Mouse (Mus musculus) adrenal gland, adult 8-10 months (tissue): ENCODE measurements around the gene Olfm3. TPM values are rescaled to one million over a fixed set of nuclear protein-coding genes. Genes with fewer than 3 reads are reported as not detected.

Source experiments
- DNase-seq: peaks from one replicate; pipeline ENCODE4 v3.0.0; 2022
- total RNA-seq, 4 experiments: library from RNA; stranded (reverse); gene quantifications; 2 replicates each; pipeline ENCODE4 v1.2.4; 2022

Gene Olfm3
- total RNA-seq, result 10 to 100 TPM in 1 of 4 experiments, 1 to 10 TPM in 3; 4.6 to 15.7 (median 7.1) TPM

DNA sequence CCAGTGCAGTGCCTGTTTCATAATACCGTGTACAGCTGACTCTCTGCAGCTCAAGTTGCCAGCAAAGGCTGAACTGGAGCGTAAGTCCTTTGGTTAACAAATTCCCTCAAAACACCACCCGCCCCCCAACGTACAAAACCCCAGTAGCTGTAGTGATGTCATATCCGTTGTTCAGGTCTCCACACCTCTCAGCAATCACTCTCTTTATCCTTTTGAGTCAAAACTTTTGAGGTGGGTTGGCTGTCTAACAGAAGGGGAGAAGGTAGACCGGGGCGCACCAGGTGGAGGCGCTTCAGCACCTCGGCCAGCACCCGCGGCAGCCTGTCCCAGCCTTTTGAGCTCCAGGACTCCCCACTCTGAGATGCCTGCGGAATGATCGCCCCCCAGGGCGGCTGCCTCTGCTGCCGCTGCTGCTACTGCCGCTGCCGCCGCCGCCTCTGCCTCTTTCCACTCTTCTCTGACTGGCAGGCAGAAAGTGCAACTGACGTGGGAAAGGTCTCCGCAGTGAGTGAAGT is at the start of gene Olfm3:
Olfm3 (plus strand) TSS at position 155 of the 515 bp plus-strand sequence.
- no peak for DNase-seq

DNA sequence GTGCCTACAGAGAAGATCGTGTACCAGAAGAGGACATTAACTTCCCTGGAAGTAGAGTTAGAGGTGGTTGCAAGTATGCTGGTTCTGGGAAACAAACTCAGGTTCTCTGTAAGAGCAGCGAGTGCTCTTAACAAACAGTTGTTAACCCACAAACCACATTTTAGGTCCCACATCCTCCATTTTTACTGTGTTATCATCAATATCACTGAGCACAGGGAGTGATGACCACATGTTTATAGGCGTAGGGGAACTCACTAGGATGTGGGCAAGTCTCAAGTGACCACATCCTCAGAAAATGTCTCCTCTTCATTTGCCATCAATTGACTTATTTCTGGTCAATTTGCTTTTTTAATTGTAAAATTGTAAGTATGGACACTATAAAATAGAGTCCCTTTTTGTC is 14.1 kb upstream of the Olfm3 start:
- no peak for DNase-seq

DNA sequence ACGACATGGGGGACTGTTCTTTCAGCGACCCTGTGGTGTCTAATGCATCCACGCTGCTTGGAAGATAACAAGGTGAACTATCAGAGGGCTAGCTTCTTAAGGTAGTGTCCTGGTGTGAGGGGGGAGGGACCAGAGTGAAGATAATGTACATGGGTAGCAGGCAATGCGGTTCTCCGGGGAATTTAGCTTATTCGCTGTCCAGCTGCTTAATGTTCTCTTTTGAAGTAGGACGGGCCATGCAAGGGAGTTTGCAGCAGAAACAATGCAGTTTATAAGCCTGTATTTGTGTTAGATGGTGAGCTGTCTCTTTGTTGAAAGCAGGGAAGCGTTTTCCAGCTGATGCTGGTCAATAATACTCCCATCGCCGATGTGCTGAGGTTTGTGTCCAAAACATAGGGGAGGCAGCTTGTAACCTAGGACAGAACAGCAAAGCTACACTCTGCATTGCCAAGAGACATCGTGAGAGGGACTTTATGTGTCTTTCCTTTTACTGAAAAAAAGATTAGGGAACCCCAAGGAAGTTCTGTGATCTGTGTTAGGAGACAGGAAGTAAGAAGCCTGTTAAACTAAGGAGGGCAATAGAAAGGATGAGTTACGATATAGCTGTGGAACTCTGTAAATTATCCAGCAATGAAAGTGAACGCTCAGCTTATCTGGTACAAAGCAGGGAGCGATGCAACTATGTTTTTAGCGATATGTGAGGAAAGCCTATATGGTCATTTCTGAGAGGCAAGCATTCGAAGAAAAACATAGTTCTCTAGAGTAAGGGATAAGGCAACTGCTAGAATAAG is 950 bp downstream of the Olfm3 start:
- no peak for DNase-seq

DNA sequence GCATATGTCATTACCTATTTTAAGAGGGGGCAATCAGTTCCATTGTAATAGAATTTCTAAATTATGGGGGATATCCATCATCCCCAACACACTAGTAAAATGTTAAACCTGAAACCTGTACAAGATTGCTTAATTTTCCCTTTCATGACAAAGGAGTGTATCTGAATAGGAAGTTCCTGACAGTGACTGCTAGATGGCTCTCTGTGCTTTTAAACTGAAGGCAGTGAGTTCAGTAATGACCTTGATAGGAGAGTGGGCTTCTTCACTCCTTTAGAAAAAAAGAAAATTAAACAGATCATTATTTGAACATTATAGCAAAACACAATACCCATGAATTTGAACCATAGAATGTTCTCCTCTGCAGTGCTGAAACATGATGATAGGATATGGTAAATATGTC is 3.7 kb downstream of the Olfm3 start:
- DNase-seq, result no peak

DNA sequence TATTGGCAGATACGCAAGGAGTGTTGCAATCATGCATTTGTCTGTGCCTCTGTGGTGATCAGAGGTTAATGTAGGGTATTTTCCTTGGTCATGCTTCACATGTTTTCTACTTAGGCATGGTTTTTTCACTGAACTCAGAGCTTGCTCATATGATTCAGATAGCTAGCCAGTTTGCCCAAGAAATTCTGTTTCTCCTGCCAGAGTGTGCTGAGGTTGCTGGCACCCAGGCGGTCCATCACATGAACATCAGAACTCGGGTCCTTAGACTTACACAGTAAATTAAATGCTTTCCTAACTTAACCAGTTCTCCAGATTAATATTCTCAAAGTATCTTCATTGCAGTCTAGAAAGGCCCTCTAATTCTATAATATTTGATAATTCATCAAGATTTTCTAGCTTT is 5.0 kb downstream of the Olfm3 start:
- no peak for DNase-seq

DNA sequence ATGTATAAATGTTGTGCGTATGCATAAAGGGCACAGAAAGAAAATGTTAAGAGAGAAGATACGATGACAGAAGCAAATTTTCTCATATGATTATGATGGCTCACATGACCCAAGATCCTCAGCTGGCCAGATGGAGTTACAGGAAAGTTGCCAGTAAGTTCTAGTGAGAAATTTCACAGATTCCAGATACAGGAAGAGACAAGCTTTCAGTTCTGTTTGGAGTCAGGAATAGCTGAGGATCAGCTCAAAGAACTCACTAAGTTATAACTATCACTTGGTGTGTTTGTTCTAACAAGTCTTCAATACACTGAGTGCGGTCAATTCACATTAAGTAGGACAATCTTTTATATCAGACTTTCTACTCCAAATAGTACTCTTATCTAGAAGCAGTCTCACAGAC is 16.2 kb downstream of the Olfm3 start:
- DNase-seq, result no peak

DNA sequence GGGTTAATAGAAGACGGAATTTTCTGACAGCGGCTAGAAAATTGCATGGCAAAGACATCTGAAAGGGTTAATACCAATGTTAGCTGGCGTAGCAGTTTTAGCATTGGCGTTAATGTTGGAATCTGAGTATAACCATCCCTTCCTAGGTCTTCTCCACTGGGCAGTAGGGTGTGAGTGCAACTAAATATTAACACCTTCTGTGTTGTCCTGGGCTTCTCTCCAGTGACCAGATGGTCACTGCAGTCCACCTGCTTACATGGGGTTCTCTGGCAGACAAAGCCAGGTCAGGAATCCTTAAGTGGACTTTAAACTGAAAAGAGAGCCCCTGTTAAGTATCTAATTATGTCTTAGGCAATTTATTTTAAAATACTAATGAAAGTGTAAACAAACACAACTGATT is 25.7 kb downstream of the Olfm3 start:
- no peak for DNase-seq

DNA sequence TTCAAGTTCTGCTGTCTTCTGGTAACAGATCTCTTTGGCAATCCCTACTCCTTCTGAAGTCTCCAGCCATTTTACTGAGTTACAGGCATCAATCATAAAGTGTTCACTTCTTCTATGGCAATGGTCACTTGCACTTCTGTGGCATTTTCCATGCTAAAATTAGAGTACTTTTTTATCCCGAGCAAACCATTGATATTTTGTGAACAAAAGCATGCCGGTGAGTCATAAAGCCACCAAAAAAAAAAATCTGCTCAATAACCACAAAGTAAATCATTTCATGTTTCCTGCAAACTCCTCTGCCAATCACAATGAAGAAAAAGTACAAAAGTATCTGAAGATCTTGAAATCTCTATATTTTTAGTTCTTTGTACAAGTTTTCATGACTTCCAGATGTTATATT is 26.5 kb downstream of the Olfm3 start:
- DNase-seq, result no peak

DNA sequence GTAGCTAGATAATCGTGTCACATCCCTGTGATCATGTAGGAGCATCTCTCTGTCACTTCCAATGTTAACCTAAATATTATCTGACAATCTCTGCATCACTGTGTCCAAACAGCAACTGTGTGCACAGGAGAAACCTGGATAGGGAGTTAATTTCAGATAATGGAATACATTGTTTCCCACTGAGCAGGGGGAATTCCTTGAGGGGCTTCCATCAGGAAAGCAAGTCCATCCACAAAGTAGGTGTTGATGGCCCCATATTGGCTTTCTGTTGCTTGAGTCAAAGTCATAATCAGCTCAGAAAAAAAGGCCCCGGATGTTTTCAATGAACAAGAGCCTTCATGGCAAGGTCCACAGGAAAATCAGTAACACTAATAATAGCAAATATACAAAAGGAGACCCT is 26.9 kb downstream of the Olfm3 start:
- no peak for DNase-seq

DNA sequence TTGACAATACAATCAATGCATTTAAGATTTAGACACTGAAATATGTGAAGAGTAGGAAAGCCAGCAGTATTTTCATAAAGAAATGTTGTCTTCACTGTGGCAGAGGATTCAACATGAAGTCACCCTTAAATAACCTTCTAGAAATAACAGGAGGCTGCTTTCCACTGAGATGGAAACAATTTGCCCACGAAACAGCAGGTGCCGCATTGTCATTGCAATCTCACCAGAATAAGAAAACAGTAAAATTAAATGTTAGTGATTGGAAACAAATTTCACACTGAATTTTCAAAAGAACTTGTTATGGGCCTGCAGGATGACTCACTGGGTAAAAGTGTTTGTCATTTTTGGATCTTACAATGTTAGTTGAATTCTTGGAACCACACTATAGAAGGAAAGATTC is 29.0 kb downstream of the Olfm3 start:
- DNase-seq, result no peak

DNA sequence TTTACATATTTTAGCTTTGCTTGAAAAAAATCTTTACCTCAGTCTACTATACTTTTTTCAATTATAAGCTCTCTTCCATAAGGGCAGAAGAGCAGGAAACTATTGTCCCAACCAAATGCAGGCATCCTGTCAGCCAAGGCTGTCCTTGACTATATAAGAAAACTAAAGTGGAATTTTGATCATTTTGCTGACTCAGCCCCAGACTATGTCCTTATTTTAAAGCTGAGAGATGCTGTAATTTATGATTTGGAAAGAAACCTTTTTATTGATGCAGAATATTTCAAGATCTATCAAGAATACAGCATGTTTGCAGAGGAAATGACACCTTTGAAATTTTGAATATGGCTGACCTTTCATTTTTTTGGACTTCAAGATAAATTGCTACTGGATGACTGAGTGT is 51.0 kb downstream of the Olfm3 start:
- DNase-seq, result no peak

DNA sequence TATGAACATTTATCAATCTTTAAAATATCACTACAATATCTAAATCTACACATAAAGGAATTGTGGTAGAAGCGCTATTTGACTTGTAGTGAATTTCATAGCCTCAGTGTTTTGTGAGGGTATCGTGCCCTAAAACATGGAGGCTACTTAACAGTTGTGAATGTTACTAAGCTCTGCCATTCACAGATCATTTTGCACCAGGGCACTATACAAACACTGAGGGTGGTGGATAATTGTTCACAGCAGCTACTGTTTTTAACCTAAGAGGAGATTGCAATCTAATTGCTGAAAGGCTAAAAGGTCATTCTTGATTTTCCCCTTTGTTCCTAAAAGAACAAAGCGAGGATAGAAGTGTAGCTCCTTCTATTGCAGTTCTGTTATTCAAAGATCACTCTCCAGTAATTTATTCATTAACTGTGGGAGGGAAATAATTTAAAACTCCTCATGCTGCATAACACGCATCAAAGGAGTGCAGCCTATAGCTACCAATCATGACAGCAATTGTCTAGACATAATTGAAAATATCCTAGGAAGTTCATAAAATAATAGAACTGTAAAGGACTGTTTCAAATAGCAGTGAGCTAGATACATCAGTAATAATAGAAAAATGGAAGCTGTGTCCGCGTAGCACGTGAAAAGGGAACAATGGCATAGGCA is 55.6 kb downstream of the Olfm3 start:
- DNase-seq, result no peak

DNA sequence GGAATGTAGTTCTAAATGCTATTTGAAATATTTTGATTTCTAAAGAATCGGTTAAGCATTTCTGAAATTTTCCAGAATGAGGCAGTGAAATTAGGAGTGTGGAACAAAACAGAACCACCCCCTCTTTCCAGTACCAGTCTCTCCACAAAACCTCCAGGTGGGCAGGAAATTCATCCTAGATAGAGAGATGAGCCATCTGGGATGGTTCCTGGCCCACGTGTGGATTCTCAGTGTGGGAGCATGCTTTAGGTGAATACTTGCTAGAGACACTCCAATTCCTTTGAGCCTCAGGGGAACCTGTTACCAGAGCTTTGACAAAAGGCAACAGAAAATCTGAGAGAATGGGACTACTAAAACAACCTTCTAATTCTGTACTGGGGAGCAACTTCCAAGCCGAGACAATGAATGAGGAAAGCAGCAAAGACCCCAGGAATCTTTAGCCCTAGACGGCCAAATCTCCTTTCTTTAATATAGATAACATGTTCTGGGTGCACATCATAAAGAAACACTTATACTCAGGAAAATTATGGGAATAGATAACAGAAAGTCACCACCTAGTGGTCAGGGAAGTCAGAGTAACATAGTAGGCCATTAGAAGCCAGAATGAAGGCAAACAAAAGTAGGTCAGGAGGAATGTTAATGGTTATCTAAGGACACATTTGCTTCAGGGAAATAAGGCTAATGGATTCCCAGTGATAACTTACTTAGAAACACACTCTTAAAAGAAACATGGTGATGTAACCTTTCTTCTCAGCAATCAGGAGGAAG is 58.6 kb downstream of the Olfm3 start:
- DNase-seq, result no peak

DNA sequence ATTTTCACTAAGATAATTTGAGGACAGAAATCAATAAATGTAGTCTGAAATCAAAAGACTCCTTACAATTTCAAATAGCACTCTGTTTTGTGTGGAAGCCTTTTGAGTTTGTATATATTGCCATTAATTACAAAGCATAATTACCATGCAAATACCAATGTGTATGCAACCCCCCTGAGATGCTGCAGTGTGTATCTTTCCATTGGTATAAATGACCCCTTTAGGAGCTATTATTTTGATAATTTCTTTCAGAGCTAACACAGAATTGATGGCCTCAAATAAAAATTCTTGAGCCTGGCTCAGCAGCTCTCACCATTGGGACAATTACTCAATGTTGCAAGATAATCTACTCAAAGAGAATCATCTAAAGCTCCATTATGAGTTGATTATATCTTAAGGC is 67.3 kb downstream of the Olfm3 start:
- DNase-seq, result no peak

DNA sequence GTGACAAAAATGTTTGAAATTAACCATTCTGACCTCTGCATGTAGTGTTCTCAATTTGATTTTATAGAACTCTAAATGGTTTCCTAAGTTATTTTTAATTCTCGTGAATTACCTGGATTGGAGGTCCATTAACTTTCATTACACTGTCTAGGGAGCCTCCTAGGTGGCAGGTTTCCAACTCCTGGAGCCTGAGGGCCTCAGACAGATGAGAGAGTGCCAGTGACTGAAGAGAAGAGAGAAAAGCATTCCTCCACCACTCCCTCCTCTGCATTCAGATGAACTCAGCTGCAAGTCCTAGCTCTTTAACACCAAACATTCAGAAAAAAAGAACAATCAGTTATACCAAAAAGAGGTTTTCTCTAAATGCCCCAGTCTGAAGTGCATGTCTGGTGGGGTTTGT is 68.6 kb downstream of the Olfm3 start:
- DNase-seq, result no peak

DNA sequence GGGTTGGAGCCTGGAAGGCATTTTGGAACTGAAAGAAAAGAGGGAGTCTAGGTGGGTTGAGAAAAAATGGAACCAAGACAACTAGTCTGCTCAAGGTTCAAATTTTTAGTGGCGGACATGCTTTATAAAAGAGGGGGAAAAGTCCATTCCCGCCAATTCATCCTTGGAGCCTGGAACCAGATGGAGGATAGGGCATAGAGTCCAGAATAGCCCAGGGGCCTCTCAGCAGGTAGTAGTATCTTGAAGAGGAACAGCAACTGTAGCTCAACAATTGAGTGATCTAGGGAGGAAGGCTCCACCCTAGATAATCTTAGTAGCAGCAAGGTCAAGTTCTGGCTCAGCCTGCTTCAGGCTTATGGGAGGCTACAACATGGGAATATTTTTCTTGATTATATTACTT is 87.0 kb downstream of the Olfm3 start:
- no peak for DNase-seq

DNA sequence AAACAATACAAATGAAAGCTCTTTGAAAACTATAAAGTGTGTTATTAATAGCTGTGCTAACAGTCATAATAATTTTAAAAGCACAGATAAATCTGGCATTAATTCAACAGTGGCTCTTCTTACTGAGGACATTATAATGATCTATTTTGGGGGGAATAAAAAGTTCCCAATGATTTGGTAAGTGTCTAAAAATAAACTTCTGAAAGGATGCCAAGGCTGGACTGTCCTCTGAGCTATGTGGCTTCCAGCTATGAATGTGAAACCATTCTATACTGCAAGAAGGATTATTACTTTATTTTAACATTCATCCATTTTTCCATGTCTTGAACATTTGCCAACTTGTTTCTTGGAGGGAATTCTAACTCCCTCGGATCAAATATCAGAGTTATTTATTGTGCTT is 92.1 kb downstream of the Olfm3 start:
- no peak for DNase-seq

DNA sequence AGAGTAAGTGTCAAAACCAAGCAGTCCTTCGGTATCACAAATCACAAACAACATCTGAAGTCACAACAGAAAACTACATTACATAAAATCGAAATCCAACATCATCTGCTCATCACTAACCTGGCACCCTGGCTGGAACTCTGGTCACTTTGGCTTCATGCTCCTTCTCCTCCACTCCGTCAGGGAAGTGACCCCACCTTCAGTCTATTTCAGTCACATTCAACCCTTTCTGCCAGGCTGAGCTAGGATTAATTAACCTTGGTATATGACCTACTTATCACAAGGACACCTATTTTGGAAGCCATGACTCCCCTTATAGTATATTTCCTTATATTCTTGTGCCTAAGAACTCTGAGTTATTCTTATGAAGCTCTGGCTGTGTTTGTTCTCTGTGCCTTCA is 123.7 kb downstream of the Olfm3 start:
- no peak for DNase-seq

DNA sequence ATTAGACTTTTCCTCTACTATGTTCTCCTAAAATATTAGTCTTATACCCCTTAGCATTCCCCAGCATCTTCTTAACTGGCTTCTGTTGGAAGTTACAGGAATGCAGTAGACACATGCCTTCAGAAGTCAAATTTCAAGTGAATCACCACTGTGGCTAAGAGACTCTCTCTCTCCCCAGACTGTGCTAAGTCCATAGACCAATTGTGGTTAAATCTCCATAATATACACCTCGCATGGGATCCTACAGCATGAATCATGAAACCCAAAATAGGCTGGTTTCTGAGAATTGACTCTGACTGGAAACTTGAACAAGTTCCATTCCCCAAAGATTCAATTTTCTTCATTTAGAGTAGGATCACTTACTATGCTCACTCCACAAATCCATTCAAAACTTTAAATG is 124.2 kb downstream of the Olfm3 start:
- no peak for DNase-seq

DNA sequence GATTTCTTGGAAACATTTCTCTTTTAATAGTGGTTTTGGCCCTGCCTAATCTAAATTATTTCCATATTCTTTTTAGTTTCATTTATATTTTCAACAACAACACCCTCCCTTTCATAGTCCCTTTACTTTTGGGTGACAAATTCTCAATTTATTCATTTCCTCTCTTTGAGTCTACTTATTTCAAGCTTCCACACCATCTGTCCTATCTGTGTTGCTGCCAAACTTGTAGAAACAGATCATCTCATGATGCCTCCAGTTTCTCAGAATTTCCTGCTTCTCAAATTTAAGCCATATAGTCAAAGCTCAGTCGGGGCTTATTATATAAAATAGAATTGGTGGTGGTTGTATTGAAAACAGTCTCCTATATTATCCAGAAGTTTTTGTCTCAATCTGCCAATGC is 124.7 kb downstream of the Olfm3 start:
- DNase-seq, result no peak

DNA sequence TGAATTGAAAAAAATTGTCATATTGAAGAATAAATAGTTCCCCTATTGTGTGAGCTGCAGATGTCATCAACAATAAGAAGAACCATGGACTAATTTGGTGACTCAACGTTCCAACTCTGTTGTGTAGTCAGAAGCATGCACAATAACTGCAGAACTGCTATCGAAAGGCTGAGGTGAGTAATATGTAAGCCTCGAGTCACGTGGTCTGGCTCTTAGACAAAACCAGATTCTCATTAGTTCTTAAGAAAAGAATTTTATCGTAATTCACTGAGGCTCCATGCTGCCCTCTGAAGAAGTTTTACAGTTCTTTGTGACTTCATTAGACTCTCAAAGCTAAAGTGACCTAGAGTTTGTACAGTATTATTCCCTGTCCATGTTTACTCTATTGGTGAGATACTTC is 145.2 kb downstream of the Olfm3 start:
- DNase-seq, result no peak

DNA sequence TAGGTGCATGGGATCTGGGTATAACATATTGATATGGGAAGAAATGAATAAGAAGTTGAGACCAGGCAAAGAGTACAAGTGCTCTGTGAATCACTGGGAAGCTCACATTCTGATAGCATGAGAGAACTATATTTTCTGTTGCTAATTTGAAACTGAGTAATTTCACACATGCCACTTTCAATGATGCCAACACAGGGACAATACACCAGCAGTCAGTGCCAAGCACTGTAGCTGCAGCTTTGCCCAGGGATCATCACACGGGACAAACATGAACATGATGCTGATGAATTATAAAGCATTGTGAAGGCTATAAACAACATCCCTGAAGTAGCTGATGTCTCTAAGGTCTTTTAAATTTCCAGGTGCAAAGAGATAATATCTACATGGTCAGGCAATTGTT is 161.0 kb downstream of the Olfm3 start:
- DNase-seq, result no peak

DNA sequence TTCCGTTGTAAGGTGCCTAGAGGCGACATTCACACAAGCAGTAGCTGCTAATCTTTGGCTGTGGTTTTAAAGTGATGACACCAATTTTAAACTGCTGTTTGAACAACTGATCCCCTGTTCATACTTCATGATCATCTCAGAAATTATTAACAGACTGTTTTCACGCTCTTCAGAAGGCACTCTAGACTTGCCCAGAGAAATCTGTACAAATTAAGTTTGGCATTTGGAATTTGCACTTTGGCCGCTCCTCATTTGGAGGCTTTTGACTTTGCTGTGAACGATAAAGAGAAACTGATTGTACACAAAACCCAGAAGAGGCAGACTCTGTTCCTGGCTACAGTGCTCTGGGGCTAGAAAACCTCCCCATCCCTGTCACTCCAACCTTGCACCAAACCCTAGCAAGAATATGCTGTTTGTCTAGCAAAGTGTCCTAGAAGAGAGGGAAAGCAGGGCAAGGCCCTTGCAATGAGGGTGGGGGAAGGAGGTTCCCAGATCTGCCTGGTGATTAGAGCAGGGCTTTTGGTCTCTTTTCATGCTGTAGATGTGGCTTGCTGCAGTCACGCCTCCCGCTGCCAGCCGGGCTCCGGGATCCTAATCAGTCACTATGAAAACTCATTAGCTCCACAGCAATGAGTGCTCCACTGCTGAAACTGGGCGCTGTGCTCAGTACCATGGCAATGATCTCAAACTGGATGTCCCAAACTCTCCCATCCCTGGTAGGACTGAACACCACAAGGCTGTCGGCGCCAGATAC is 176.7 kb downstream of the Olfm3 start:
- no peak for DNase-seq
